Comparison of ENCODE assay signal across 8 mouse cellular contexts in genomic region chr4:46487348-46487747, GRCm38 (mm10). TPM values are rescaled to one million over a fixed set of nuclear protein-coding genes. Genes with fewer than 3 reads are reported as not detected.
DNase-seq lines count a peak whose midpoint lies in the region; ATAC-seq lines count a peak whose summit lies in the region.

No protein-coding gene starts in this region.

- peak; percentile 24 for DNase-seq in cerebellum, adult 11 months
- DNase-seq in urinary bladder, postnatal 14 days (ENCODE audit: low spot score) = peak; percentile 67
- no peak for DNase-seq in urinary bladder, postnatal 4 days (ENCODE audit: low spot score in 2 of 2)
- DNase-seq in kidney, postnatal 14 days = peak; percentile 77
- no peak for DNase-seq in natural killer cell, adult 2 months (ENCODE audit: low spot score in 2 of 2)
- DNase-seq in spleen, adult 18-20 months = no peak

- no peak for ATAC-seq in cerebellum, adult (ENCODE audit: insufficient number of reproducible peaks, low FRiP score, low TSS enrichment)
- no peak for ATAC-seq in monocyte, adult 5-6 weeks (replicated peaks; ENCODE audit: insufficient number of reproducible peaks, low FRiP score, low TSS enrichment, poor library complexity, severe bottlenecking)

RNA-seq across cellular contexts. Expression of gene Nans, which starts 1.7 kb away (rescaled TPM):
- total RNA-seq in monocyte, adult 5-6 weeks (2017) = 38.6 to 51.6 TPM (median 42.3 TPM) in 3 replicates

RNA-seq across cellular contexts. Expression of gene Anp32b, which starts 36.6 kb away (rescaled TPM):
- 36.8 to 64.0 TPM (median 47.0 TPM) in 3 replicates for total RNA-seq in monocyte, adult 5-6 weeks (2017)

RNA-seq across cellular contexts. Expression of gene Trim14, which starts 48.6 kb away (rescaled TPM):
- total RNA-seq in monocyte, adult 5-6 weeks (2017) = 19.8 to 70.3 TPM (median 26.1 TPM) in 3 replicates

Comparison
In these comparisons a context has a peak if more than half of its experiments do, and no peak if none do; other contexts are left out.
1. DNase-seq: peak in cerebellum, adult 11 months (single experiment), urinary bladder, postnatal 14 days (single experiment) and kidney, postnatal 14 days (single experiment); none in urinary bladder, postnatal 4 days (0 of 2), natural killer cell, adult 2 months (0 of 2) and spleen, adult 18-20 months (0 of 2).